Mouse (Mus musculus): ENCODE results near the gene Tal1.

Tal1 gene

GRCm38 (mm10) chr4:115111167-115111566, 54.9 kb downstream of the Tal1 start:
- in situ Hi-C loops (cut with MboI, MseI): no loop called here

- in situ Hi-C loops (cut with MboI, MseI): no loop called here
Observed at GRCm38 (mm10) chr4:115113266-115113665, 57.0 kb downstream of the Tal1 start.

DNA sequence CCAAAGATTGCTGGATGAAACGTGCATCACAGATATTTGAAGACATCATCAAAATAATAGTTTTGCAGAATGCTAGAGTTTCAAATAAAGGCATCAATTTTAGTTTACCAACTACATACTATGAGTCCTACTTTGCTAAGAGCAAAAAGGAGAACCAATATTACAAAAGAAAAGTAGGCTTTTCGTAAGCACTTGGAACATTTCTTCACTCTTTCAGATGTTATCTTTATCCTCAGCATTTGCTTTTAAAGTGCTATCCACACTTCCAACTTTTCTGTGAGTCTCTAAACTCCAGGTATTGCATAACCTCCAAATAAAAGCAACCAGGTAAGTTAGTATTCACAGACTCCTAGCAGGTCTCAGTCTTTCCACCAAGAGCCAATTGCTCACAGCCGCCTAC, 63.4 kb downstream of the Tal1 start:
- in situ Hi-C loops (cut with MboI, MseI): no loop called here

DNA sequence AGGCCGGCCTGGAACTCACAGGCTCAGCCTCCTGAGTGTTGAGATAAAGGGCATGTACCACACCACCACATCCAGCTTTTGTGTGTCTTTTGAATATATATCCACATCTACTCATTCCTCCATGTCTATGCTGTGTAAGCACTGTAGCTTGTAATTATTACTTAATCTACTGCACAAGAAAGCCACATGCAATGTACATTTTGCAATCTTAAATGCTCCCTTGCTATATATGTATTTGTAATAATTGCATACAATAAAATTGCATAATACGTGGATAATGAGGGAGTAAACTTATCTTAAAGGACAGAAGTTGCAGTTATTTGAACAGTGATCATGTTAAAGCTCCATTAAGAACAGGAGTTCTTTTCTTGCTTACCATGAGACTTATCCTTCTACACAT, 64.9 kb downstream of the Tal1 start:
- in situ Hi-C loops (cut with MboI, MseI): no loop called here

All from regulatory T cell (primary cell).